Mouse (Mus musculus): Measurements from ENCODE around the gene Oog4.
"Not testable (repeated sequence)": the region's sequence is repeated elsewhere in the genome, so short reads cannot be mapped to it uniquely, and the experiment has no call there.

The Oog4 gene

GRCm38 (mm10) chr4:143450224-143450623 is at the start of gene Oog4:
TSS of gene Oog4 (minus strand) at chr4:143450324.
- no peak for DNase-seq

- not testable (repeated sequence) for DNase-seq
Measured at GRCm38 (mm10) chr4:143426770-143427169, 23.4 kb downstream of the Oog4 start.

GRCm38 (mm10) chr4:143414121-143414520 is 36.0 kb downstream of the Oog4 start:
- DNase-seq, result no peak

GRCm38 (mm10) chr4:143413621-143414020 is 36.5 kb downstream of the Oog4 start:
- DNase-seq, result no peak

- peak; percentile 93 for DNase-seq
Measured at GRCm38 (mm10) chr4:143412219-143413092, 37.7 kb downstream of the Oog4 start, which contains the start of gene Pramef8. TSS of gene Pramef8 (plus strand) at chr4:143412426.

- peak; percentile 6 for DNase-seq
Measured at GRCm38 (mm10) chr4:143411566-143412218, 38.4 kb downstream of the Oog4 start.

GRCm38 (mm10) chr4:143394181-143394580 is 55.9 kb downstream of the Oog4 start, which contains the start of gene Pramel1:
TSS of gene Pramel1 (plus strand) at chr4:143394428.
- DNase-seq, result no peak

GRCm38 (mm10) chr4:143388955-143389702 is 61.0 kb downstream of the Oog4 start:
- peak; percentile 50 for DNase-seq
